Mouse (Mus musculus) liver, adult 2 months (tissue): ENCODE measurements around the gene Cog2. TPM values are rescaled to one million over a fixed set of nuclear protein-coding genes. Genes with fewer than 3 reads are reported as not detected.

Source experiments
- DNase-seq: peaks from one replicate; pipeline ENCODE4 v3.0.0-alpha.2; 2011; ENCODE audit warnings: low read depth, low spot score; ENCODE audit errors: extremely low read depth
- H3K27ac ChIP-seq: fragments of 200-500 bp; replicated peaks from 2 replicates; pipeline ENCODE4 v1.5.1; 2012; ENCODE audit warnings: low read depth, mild to moderate bottlenecking, control low read depth, inconsistent platforms, low read length; ENCODE audit not compliant: insufficient read depth
- H3K27me3 ChIP-seq: fragments of 200-500 bp; 2 replicates; pipeline ENCODE4 v1.6.1; 2012; ENCODE audit warnings: mild to moderate bottlenecking, moderate library complexity, low read length, inconsistent platforms; ENCODE audit not compliant: control insufficient read depth, insufficient read depth
- H3K36me3 ChIP-seq: fragments of 200-500 bp; 2 replicates; pipeline ENCODE4 v1.6.1; 2012; ENCODE audit warnings: low read length, inconsistent platforms; ENCODE audit not compliant: control insufficient read depth, insufficient read depth
- H3K4me1 ChIP-seq: fragments of 200-500 bp; 2 replicates; pipeline ENCODE4 v1.6.1; 2011; ENCODE audit warnings: low read length; ENCODE audit not compliant: control insufficient read depth, insufficient read depth
- H3K4me3 ChIP-seq: fragments of 200-500 bp; 2 replicates; pipeline ENCODE4 v1.5.1; 2011; ENCODE audit warnings: low read depth, mild to moderate bottlenecking, control low read depth, low read length, moderate library complexity; ENCODE audit not compliant: insufficient read depth
- H3K79me2 ChIP-seq: fragments of 200-500 bp; 2 replicates; pipeline ENCODE4 v1.6.1; 2012; ENCODE audit warnings: inconsistent platforms, mild to moderate bottlenecking, low read length, moderate library complexity; ENCODE audit not compliant: control insufficient read depth, insufficient read depth
- H3K9ac ChIP-seq: fragments of 200-500 bp; 2 replicates; pipeline ENCODE4 v1.6.1; 2012; ENCODE audit warnings: low read depth, mild to moderate bottlenecking, control low read depth, inconsistent platforms, low read length
- CTCF ChIP-seq: fragments of 200-500 bp; IDR thresholded peaks from 2 replicates; pipeline ENCODE4 v1.5.1; 2011; ENCODE audit warnings: low read depth, low read length, control low read depth
- POLR2A ChIP-seq: fragments of 200-500 bp; IDR thresholded peaks from 2 replicates; pipeline ENCODE4 v1.6.1; 2011; ENCODE audit warnings: low read length, control low read depth; ENCODE audit not compliant: insufficient read depth; ENCODE audit errors: extremely low read depth
- WGBS: fragments of 180-500 bp; shearing (Covaris S2); methylation state at CpG from one replicate; pipeline ENCODE4 v1.1.7; 2018; 5-methylcytosine and 5-hydroxymethylcytosine counted together
- polyA plus RNA-seq: library from polyadenylated mRNA; depleted of rRNA; stranded (reverse); fragments of >200 nt; gene quantifications from 2 replicates; pipeline ENCODE4 v1.2.3, GENCODE M21; 2012
- total RNA-seq: library from RNA; depleted of rRNA; stranded (reverse); fragments of >200 nt; gene quantifications from 2 replicates; pipeline ENCODE4 v1.2.3, GENCODE M21; 2014

Cog2 gene
- total and polyA plus RNA-seq, 2 experiments: 12.6 to 16.6 TPM

- WGBS: 93% methylated on average over 6 of the region's 6 CpGs
- no peak overlapping the region for H3K4me3 ChIP-seq
- no peak for TF ChIP-seq CTCF
- TF ChIP-seq POLR2A: no peak
- peaks cover 32% of the 10 kb centered on the region for H3K79me2 ChIP-seq
- H3K9ac ChIP-seq: no peak overlapping the region
- DNase-seq: no peak
- H3K27ac ChIP-seq: no peak overlapping the region
- peaks cover 7% of the 10 kb centered on the region for H3K4me1 ChIP-seq
- H3K36me3 ChIP-seq: peaks cover 4% of the 10 kb centered on the region; the same call in 1 of the 2 replicates
- no peaks in the 10 kb centered on the region for H3K27me3 ChIP-seq
Observed at GRCm38 (mm10) chr8:124521946-124522345, 1.4 kb downstream of the Cog2 start.

GRCm38 (mm10) chr8:124526261-124526660 lies 5.7 kb downstream of the Cog2 start:
- peaks cover 14% of the 10 kb centered on the region; the same call in 1 of the 2 replicates for H3K36me3 ChIP-seq
- peaks cover 7% of the 10 kb centered on the region for H3K4me1 ChIP-seq
- WGBS: 91% methylated on average over 11 of the region's 11 CpGs
- H3K9ac ChIP-seq: no peak overlapping the region
- no peak overlapping the region for H3K4me3 ChIP-seq
- H3K27me3 ChIP-seq: no peaks in the 10 kb centered on the region
- peaks cover 25% of the 10 kb centered on the region for H3K79me2 ChIP-seq
- H3K27ac ChIP-seq: no peak overlapping the region
- TF ChIP-seq POLR2A: no peak
- DNase-seq: no peak

DNA sequence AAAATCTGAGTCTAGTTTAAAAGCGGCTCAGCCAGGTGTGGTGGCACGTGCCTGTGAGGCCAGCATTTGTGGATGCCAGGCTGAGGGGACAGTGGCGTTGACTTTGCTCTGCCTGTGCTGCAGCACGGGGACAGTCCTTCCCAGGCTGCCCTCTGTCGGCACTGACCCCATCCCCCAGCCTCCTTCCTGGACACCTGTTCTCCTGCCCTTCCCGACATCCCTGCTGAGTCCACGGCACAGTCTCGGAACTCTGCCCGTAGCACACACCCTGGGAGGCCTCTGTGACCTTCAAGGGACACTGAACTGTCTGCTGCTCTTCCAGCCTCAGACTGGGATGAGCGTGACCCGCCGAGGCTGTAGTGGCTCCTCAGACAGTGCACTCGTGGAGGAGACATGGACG lies 9.5 kb downstream of the Cog2 start:
- Histone ChIP-seq H3K79me2 (peaks cover 4% of the 10 kb centered on the region; the same call in 1 of the 2 replicates), H3K4me1 (no peaks in the 10 kb centered on the region), H3K9ac (no peak overlapping the region), H3K4me3 (no peak overlapping the region), H3K27me3 (no peaks in the 10 kb centered on the region), H3K36me3 (peaks cover 30% of the 10 kb centered on the region; the same call in 1 of the 2 replicates), H3K27ac (no peak overlapping the region)
- DNase-seq: no peak
- 86% methylated on average over 14 of the region's 14 CpGs for WGBS
- TF ChIP-seq CTCF (no peak), POLR2A (no peak)

- WGBS: 86% methylated on average over 7 of the region's 7 CpGs
- DNase-seq: no peak
- Histone ChIP-seq H3K4me3 (no peak overlapping the region), H3K4me1 (no peaks in the 10 kb centered on the region), H3K27ac (no peak overlapping the region), H3K79me2 (peaks cover 4% of the 10 kb centered on the region; the same call in 1 of the 2 replicates), H3K9ac (no peak overlapping the region), H3K36me3 (peaks cover 30% of the 10 kb centered on the region; the same call in 1 of the 2 replicates), H3K27me3 (no peaks in the 10 kb centered on the region)
- TF ChIP-seq CTCF: no peak
- TF ChIP-seq POLR2A: no peak
Observed at GRCm38 (mm10) chr8:124530556-124530955, 10.0 kb downstream of the Cog2 start.

- peaks cover 27% of the 10 kb centered on the region; the same call in 1 of the 2 replicates for H3K36me3 ChIP-seq
- H3K4me3 ChIP-seq: no peak overlapping the region
- TF ChIP-seq CTCF (no peak), POLR2A (no peak)
- H3K4me1 ChIP-seq: no peaks in the 10 kb centered on the region
- DNase-seq: no peak
- WGBS: 83% methylated on average over 4 of the region's 4 CpGs
- peaks cover 4% of the 10 kb centered on the region; the same call in 1 of the 2 replicates for H3K79me2 ChIP-seq
- no peak overlapping the region for H3K27ac ChIP-seq
- H3K27me3 ChIP-seq: no peaks in the 10 kb centered on the region
- H3K9ac ChIP-seq: no peak overlapping the region
Observed at GRCm38 (mm10) chr8:124530996-124531395, 10.4 kb downstream of the Cog2 start.

GRCm38 (mm10) chr8:124532626-124533025 lies 12.1 kb downstream of the Cog2 start:
- H3K9ac ChIP-seq: no peak overlapping the region
- no peaks in the 10 kb centered on the region for H3K4me1 ChIP-seq
- no peaks in the 10 kb centered on the region for H3K79me2 ChIP-seq
- no peak overlapping the region for H3K27ac ChIP-seq
- 97% methylated on average over 3 of the region's 3 CpGs for WGBS
- H3K27me3 ChIP-seq: no peaks in the 10 kb centered on the region
- TF ChIP-seq POLR2A (no peak), CTCF (no peak)
- H3K4me3 ChIP-seq: no peak overlapping the region
- no peak for DNase-seq
- peaks cover 24% of the 10 kb centered on the region; the same call in 1 of the 2 replicates for H3K36me3 ChIP-seq
